Mouse (Mus musculus) embryo, embryonic 11.5 days (tissue): ENCODE measurements around the gene Sugct.

ENCODE experiments used
- DNase-seq: peaks from one replicate; pipeline ENCODE4 v3.0.0-alpha.2; 2012; ENCODE audit warnings: low read depth, low spot score

The Sugct gene

GRCm38 (mm10) chr13:17694911-17695699 lies at the start of gene Sugct, which contains the start of gene Mplkip:
TSS of gene Sugct (minus strand) at chr13:17695553.
TSS of gene Mplkip (plus strand) at chr13:17695192.
- peak; percentile 100 for DNase-seq

GRCm38 (mm10) chr13:17728798-17729197 lies 33.4 kb upstream of the Sugct start:
- no peak for DNase-seq

- DNase-seq: no peak
Measured at GRCm38 (mm10) chr13:17727922-17728321, 32.6 kb upstream of the Sugct start.

- no peak for DNase-seq
Measured at GRCm38 (mm10) chr13:17717357-17717756, 22.0 kb upstream of the Sugct start.

GRCm38 (mm10) chr13:17708784-17709311 lies 13.5 kb upstream of the Sugct start:
- DNase-seq: no peak

- no peak for DNase-seq
Measured at GRCm38 (mm10) chr13:17705188-17705826, 10.0 kb upstream of the Sugct start.

- DNase-seq: no peak
Measured at GRCm38 (mm10) chr13:17702311-17702710, 7.0 kb upstream of the Sugct start.

GRCm38 (mm10) chr13:17701322-17701721 lies 6.0 kb upstream of the Sugct start:
- no peak for DNase-seq

- no peak for DNase-seq
Measured at GRCm38 (mm10) chr13:17700090-17700715, 4.8 kb upstream of the Sugct start.

GRCm38 (mm10) chr13:17695898-17696580 lies 686 bp upstream of the Sugct start:
- no peak for DNase-seq

GRCm38 (mm10) chr13:17694414-17694813 lies 939 bp downstream of the Sugct start:
- DNase-seq: no peak

GRCm38 (mm10) chr13:17693816-17694215 lies 1.5 kb downstream of the Sugct start:
- no peak for DNase-seq

- no peak for DNase-seq
Measured at GRCm38 (mm10) chr13:17691436-17691835, 3.9 kb downstream of the Sugct start.

GRCm38 (mm10) chr13:17690686-17691085 lies 4.7 kb downstream of the Sugct start:
- DNase-seq: no peak

- DNase-seq: no peak
Measured at GRCm38 (mm10) chr13:17689461-17689860, 5.9 kb downstream of the Sugct start.

GRCm38 (mm10) chr13:17671122-17671521 lies 24.2 kb downstream of the Sugct start:
- DNase-seq: no peak

- no peak for DNase-seq
Measured at GRCm38 (mm10) chr13:17667380-17667779, 28.0 kb downstream of the Sugct start.

- DNase-seq: peak; percentile 7
Measured at GRCm38 (mm10) chr13:17642294-17642693, 53.1 kb downstream of the Sugct start.

GRCm38 (mm10) chr13:17638008-17638407 lies 57.3 kb downstream of the Sugct start:
- no peak for DNase-seq

GRCm38 (mm10) chr13:17627108-17627507 lies 68.2 kb downstream of the Sugct start:
- no peak for DNase-seq

- DNase-seq: no peak
Measured at GRCm38 (mm10) chr13:17624976-17625375, 70.4 kb downstream of the Sugct start.

GRCm38 (mm10) chr13:17606217-17606616 lies 89.1 kb downstream of the Sugct start:
- DNase-seq: no peak
